Mouse (Mus musculus) CD4-positive, CD25-positive, alpha-beta regulatory T cell, adult 4 months (primary cell): Measurements from ENCODE around the gene Herc2. TPM values are rescaled to one million over a fixed set of nuclear protein-coding genes. Genes with fewer than 3 reads are reported as not detected.
A peak's percentile ranks its signal among the peaks of the same experiment; 100 is the strongest.
"Not testable (repeated sequence)": the region's sequence is repeated elsewhere in the genome, so short reads cannot be mapped to it uniquely, and the experiment has no call there.

Experiments used
- ATAC-seq: one replicate; pipeline ENCODE4 v1.8.0; 2017
- polyA plus RNA-seq, 2 experiments: library from polyadenylated mRNA; unstranded; fragments of 100-300 nt; shearing (Covaris generic); gene quantifications; one replicate each; pipeline ENCODE4 v1.2.1; 2017

The Herc2 gene
- 10 to 100 TPM; 19.9 to 36.6 TPM for polyA plus RNA-seq

- peak; percentile 99 for ATAC-seq
These were observed at the start of gene Herc2 for GRCm38 (mm10) chr7:56049831-56050321. Herc2 (plus strand) TSS chr7:56050196.

- ATAC-seq: no peak
These were observed 39.5 kb upstream of the Herc2 start for GRCm38 (mm10) chr7:56010318-56011017.

- ATAC-seq: no peak
These were observed 39.0 kb upstream of the Herc2 start for GRCm38 (mm10) chr7:56011018-56011333.

- no peak for ATAC-seq
These were observed 36.6 kb upstream of the Herc2 start for GRCm38 (mm10) chr7:56013261-56014001.

GRCm38 (mm10) chr7:56014002-56014702, 35.8 kb upstream of the Herc2 start:
- not testable (repeated sequence) for ATAC-seq

- no peak for ATAC-seq
These were observed 34.8 kb upstream of the Herc2 start for GRCm38 (mm10) chr7:56015172-56015571.

GRCm38 (mm10) chr7:56015837-56016236, 34.2 kb upstream of the Herc2 start:
- no peak for ATAC-seq

- ATAC-seq: no peak
These were observed 32.2 kb upstream of the Herc2 start for GRCm38 (mm10) chr7:56017761-56018160.

- ATAC-seq: peak; percentile 39
These were observed 31.5 kb upstream of the Herc2 start for GRCm38 (mm10) chr7:56018446-56018971.

GRCm38 (mm10) chr7:56018972-56019929, 30.7 kb upstream of the Herc2 start:
- peak; percentile 82 for ATAC-seq

GRCm38 (mm10) chr7:56019930-56020253, 30.1 kb upstream of the Herc2 start, which contains the start of gene Nipa1:
Nipa1 (minus strand) TSS chr7:56019954.
- no peak for ATAC-seq

- no peak for ATAC-seq
These were observed 26.4 kb upstream of the Herc2 start for GRCm38 (mm10) chr7:56023586-56023985.

GRCm38 (mm10) chr7:56042353-56042752, 7.6 kb upstream of the Herc2 start:
- ATAC-seq: peak; percentile 91

GRCm38 (mm10) chr7:56043577-56044266, 6.3 kb upstream of the Herc2 start:
- no peak for ATAC-seq

GRCm38 (mm10) chr7:56044267-56044629, 5.7 kb upstream of the Herc2 start:
- no peak for ATAC-seq

GRCm38 (mm10) chr7:56047178-56047577, 2.8 kb upstream of the Herc2 start:
- no peak for ATAC-seq

GRCm38 (mm10) chr7:56050487-56050911, 503 bp downstream of the Herc2 start:
- ATAC-seq: no peak

- ATAC-seq: no peak
These were observed 3.0 kb downstream of the Herc2 start for GRCm38 (mm10) chr7:56052996-56053395.

GRCm38 (mm10) chr7:56055338-56055737, 5.3 kb downstream of the Herc2 start:
- no peak for ATAC-seq

- ATAC-seq: no peak
These were observed 14.9 kb downstream of the Herc2 start for GRCm38 (mm10) chr7:56064876-56065275.

- no peak for ATAC-seq
These were observed 16.1 kb downstream of the Herc2 start for GRCm38 (mm10) chr7:56066136-56066535.
